Mouse (Mus musculus): ENCODE measurements around the gene Olfr1449. TPM values are rescaled to one million over a fixed set of nuclear protein-coding genes. Genes with fewer than 3 reads are reported as not detected.

The Olfr1449 gene
- not detected for polyA plus RNA-seq (2015; fragmentation: Illumina TruSeq; extraction: RNeasy Lipid Tissue Mini Kit (QIAGEN cat#74804); ENCODE audit: low read depth, low replicate concordance)

DNA sequence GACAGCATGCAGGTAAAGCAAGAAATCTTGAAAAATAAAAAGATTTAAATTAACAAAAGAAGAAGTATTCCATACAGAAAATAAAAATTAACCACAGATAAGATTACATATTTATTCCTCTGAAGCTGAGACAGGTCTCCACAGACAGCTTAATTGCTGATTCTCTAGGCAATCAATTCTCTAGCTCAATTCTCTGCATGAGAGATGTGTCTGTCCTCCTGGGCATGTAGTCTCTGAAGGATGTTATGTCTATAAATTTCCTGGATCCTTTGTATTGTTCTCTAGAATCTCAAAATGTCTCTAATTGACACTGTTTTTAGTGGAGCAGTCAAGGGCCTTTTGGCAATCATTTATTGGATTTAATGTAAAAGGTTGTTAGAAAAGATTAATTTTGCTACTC, at the start of gene Olfr1449:
Gene Olfr1449 (plus strand): TSS at position 301 of the 400 bp plus-strand sequence.

DNA sequence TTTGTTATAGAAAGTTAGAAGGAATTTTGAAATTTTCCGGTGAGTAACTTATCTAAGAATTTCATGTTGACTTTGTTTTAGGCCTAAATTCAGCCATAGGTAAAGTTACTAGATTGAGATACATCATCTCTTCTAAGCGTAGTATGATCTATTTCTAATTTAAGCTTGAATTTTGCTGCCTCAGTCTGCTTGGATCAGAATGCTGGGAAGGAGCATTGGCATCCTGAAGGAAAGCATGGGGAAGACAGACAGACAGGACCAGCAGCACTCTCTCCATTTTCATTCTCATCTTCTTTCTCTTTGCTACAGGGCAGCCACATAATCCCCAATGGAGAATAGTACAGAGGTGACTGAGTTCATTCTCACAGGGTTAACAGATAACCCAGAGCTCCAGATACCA, 47.1 kb upstream of the Olfr1449 start, which contains the start of gene Olfr1445:
Gene Olfr1445 (plus strand): TSS at position 301 of the 400 bp plus-strand sequence.

DNA sequence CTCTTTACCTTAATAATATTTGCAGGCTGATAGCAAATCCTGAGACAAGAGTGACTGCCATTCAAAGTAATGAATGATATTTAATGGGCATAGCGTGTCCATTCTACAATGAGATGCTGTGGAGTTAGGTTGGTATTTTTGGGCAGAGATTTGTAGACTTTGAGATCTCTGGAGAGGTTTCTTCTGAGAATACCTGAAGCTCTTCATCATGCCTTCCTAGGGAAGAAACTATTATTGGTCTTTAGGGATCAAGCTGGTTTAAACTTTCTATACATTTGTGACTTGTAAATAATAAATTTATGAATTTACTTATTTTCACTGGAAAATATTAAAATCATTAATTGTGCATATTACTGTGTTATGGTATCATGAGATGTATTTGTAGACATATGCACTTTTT, 37.2 kb upstream of the Olfr1449 start, which contains the start of gene Olfr1446:
Gene Olfr1446 (minus strand): TSS at position 101 of the 400 bp plus-strand sequence.

DNA sequence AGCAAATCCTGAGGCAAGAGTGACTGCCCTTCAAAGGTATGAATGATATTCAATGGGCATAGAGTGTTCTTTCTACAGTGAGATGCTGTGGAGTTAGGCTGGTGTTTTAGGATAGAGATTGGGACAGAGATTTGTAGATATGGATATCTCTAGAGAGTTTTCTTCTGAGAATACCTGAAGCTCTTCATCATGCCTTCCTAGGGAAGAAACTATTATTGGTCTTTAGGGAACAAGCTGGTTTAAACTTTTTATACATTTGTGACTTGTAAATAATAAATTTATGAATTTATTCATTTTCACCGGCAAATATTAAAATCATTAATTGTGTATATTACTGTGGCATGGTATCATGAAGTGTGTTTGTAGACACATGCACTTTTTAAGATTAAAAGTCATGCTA, 27.0 kb upstream of the Olfr1449 start, which contains the start of gene Olfr1447:
Gene Olfr1447 (minus strand): TSS at position 101 of the 400 bp plus-strand sequence.

DNA sequence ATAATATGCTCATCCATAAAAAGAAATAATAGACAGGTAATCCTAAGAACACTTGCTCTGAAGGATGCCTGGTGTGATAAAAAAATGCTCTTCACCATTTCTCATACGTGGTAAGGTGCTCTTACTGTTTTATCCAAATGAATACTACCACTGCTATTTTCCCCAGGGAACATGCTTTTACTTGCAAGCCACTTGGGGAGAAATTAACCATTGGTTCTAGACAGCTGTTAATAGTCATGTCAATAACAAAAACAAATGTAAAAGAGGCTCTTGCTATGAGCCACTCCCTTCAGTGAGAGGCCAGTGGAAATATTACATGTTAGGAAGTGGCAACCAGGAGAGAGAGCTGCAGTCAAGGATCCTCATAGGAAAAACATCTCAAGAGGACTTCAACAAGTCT, 6.3 kb upstream of the Olfr1449 start, which contains the start of gene Olfr1448:
Gene Olfr1448 (minus strand): TSS at position 101 of the 400 bp plus-strand sequence.

DNA sequence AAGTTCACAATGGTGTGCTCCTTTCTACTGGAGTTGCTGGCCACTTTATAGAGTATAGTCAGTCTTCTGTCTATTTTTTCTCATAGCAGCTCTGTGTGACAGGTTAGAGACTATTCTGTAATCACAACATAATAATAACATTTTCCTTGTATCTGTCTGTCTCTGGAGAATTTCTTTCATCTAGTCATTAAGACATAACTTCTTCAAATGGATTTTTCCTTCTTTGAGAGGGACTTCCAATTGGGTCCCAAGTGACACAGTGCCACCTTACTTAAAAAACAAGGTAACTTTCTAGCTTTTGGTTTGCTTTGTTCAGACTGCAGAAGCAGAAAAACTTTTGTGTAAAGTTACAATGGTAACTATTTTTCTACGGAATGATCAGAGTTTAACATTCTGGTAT, 19.3 kb downstream of the Olfr1449 start, which contains the start of gene Olfr1450:
Gene Olfr1450 (plus strand): TSS at position 301 of the 400 bp plus-strand sequence.

Other genes starting within 250 kb of the Olfr1449 start
- not detected for gene Keg1, start 235.1 kb upstream of the Olfr1449 start, polyA plus RNA-seq (2015; fragmentation: Illumina TruSeq; extraction: RNeasy Lipid Tissue Mini Kit (QIAGEN cat#74804); ENCODE audit: low read depth, low replicate concordance)
- 1.7 TPM for gene Cntf, start 165.2 kb upstream of the Olfr1449 start, polyA plus RNA-seq (2015; fragmentation: Illumina TruSeq; extraction: RNeasy Lipid Tissue Mini Kit (QIAGEN cat#74804); ENCODE audit: low read depth, low replicate concordance)
- 72.9 TPM for gene Zfp91, start 134.7 kb upstream of the Olfr1449 start, polyA plus RNA-seq (2015; fragmentation: Illumina TruSeq; extraction: RNeasy Lipid Tissue Mini Kit (QIAGEN cat#74804); ENCODE audit: low read depth, low replicate concordance)
- gene Lpxn, start 134.6 kb upstream of the Olfr1449 start, polyA plus RNA-seq (2015; fragmentation: Illumina TruSeq; extraction: RNeasy Lipid Tissue Mini Kit (QIAGEN cat#74804); ENCODE audit: low read depth, low replicate concordance) = 2.2 TPM
- not detected for gene Gm5244, start 84.2 kb upstream of the Olfr1449 start, polyA plus RNA-seq (2015; fragmentation: Illumina TruSeq; extraction: RNeasy Lipid Tissue Mini Kit (QIAGEN cat#74804); ENCODE audit: low read depth, low replicate concordance)
- gene Olfr1444, start 73.6 kb upstream of the Olfr1449 start, polyA plus RNA-seq (2015; fragmentation: Illumina TruSeq; extraction: RNeasy Lipid Tissue Mini Kit (QIAGEN cat#74804); ENCODE audit: low read depth, low replicate concordance) = not detected
- gene Olfr1445, start 47.0 kb upstream of the Olfr1449 start, polyA plus RNA-seq (2015; fragmentation: Illumina TruSeq; extraction: RNeasy Lipid Tissue Mini Kit (QIAGEN cat#74804); ENCODE audit: low read depth, low replicate concordance) = not detected
- not detected for gene Olfr1446, start 37.3 kb upstream of the Olfr1449 start, polyA plus RNA-seq (2015; fragmentation: Illumina TruSeq; extraction: RNeasy Lipid Tissue Mini Kit (QIAGEN cat#74804); ENCODE audit: low read depth, low replicate concordance)
- gene Olfr1447, start 27.1 kb upstream of the Olfr1449 start, polyA plus RNA-seq (2015; fragmentation: Illumina TruSeq; extraction: RNeasy Lipid Tissue Mini Kit (QIAGEN cat#74804); ENCODE audit: low read depth, low replicate concordance) = not detected
- not detected for gene Olfr1448, start 6.4 kb upstream of the Olfr1449 start, polyA plus RNA-seq (2015; fragmentation: Illumina TruSeq; extraction: RNeasy Lipid Tissue Mini Kit (QIAGEN cat#74804); ENCODE audit: low read depth, low replicate concordance)
- not detected for gene Olfr1450, start 19.4 kb downstream of the Olfr1449 start, polyA plus RNA-seq (2015; fragmentation: Illumina TruSeq; extraction: RNeasy Lipid Tissue Mini Kit (QIAGEN cat#74804); ENCODE audit: low read depth, low replicate concordance)
- gene Olfr1451, start 64.2 kb downstream of the Olfr1449 start, polyA plus RNA-seq (2015; fragmentation: Illumina TruSeq; extraction: RNeasy Lipid Tissue Mini Kit (QIAGEN cat#74804); ENCODE audit: low read depth, low replicate concordance) = not detected
- gene Olfr1453, start 97.5 kb downstream of the Olfr1449 start, polyA plus RNA-seq (2015; fragmentation: Illumina TruSeq; extraction: RNeasy Lipid Tissue Mini Kit (QIAGEN cat#74804); ENCODE audit: low read depth, low replicate concordance) = not detected
- gene Olfr1454, start 129.8 kb downstream of the Olfr1449 start, polyA plus RNA-seq (2015; fragmentation: Illumina TruSeq; extraction: RNeasy Lipid Tissue Mini Kit (QIAGEN cat#74804); ENCODE audit: low read depth, low replicate concordance) = not detected
- not detected for gene Olfr1457, start 167.1 kb downstream of the Olfr1449 start, polyA plus RNA-seq (2015; fragmentation: Illumina TruSeq; extraction: RNeasy Lipid Tissue Mini Kit (QIAGEN cat#74804); ENCODE audit: low read depth, low replicate concordance)
- not detected for gene Olfr1458, start 175.9 kb downstream of the Olfr1449 start, polyA plus RNA-seq (2015; fragmentation: Illumina TruSeq; extraction: RNeasy Lipid Tissue Mini Kit (QIAGEN cat#74804); ENCODE audit: low read depth, low replicate concordance)
- not detected for gene Olfr1459, start 218.7 kb downstream of the Olfr1449 start, polyA plus RNA-seq (2015; fragmentation: Illumina TruSeq; extraction: RNeasy Lipid Tissue Mini Kit (QIAGEN cat#74804); ENCODE audit: low read depth, low replicate concordance)
- not detected for gene Olfr1461, start 232.2 kb downstream of the Olfr1449 start, polyA plus RNA-seq (2015; fragmentation: Illumina TruSeq; extraction: RNeasy Lipid Tissue Mini Kit (QIAGEN cat#74804); ENCODE audit: low read depth, low replicate concordance)

Data from brain, adult 10 weeks (tissue).